Mouse (Mus musculus): ENCODE results near the gene Cilp2.

DNA sequence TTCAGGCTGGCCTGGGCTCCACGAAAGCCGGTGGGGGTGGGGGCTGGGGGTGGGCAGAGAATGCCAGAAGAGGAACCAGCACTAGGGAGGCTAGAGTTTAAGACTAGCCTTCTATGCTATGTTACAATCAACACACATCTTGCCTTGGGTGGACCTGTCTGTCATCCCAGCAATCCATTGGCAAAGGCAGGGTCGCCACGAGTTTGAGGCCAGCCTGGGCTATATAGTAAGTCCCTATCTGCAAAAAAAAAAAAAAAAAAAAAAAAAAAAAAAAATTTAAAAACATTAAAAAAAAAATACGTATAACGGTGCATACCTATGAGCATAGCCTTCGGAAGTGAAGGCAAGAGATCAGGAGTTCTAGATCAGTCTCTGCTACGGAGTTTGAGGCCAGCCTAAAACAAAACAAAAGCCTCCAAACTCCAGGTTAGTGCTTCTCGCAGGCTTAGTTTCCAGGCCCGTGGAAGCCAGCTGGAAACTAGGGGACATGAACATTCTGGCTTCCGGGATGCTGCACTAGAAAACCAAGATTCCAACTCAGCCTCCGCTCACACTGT is 13.5 kb upstream of the Cilp2 start:
- TF ChIP-seq HCFC1 (IDR thresholded peaks at IDR 0.05; ENCODE audit: borderline replicate concordance, insufficient read depth, low read length) (no peak), ZC3H11A (IDR thresholded peaks at IDR 0.05; ENCODE audit: borderline replicate concordance, low read depth, low read length) (no peak), MAFK (IDR thresholded peaks at IDR 0.05; ENCODE audit: insufficient read depth, low read depth, low read length) (no peak)
